Mouse (Mus musculus) neural tube, embryonic 15.5 days (tissue): Measurements from ENCODE around the gene Pramef12. TPM values are rescaled to one million over a fixed set of nuclear protein-coding genes. Genes with fewer than 3 reads are reported as not detected.
"Not testable (repeated sequence)": the region's sequence is repeated elsewhere in the genome, so short reads cannot be mapped to it uniquely, and the experiment has no call there.

Experiments
- ATAC-seq: fragments of 200-750 bp; cut with Nextera tagmentation; 2 replicates; pipeline ENCODE4 v1.8.0; 2017; ENCODE audit warnings: mild to moderate bottlenecking, moderate TSS enrichment, moderate library complexity; ENCODE audit not compliant: low FRiP score
- H3K27ac ChIP-seq: fragments of 300-500 bp; sonication (generic); replicated peaks from 2 replicates; pipeline ENCODE4 v1.5.1; 2015; ENCODE audit warnings: mild to moderate bottlenecking, inconsistent platforms
- H3K27me3 ChIP-seq: fragments of 300-500 bp; sonication (generic); replicated peaks from 2 replicates; pipeline ENCODE4 v1.6.1; 2015; ENCODE audit warnings: inconsistent platforms
- H3K36me3 ChIP-seq: fragments of 300-500 bp; sonication (generic); 2 replicates; pipeline ENCODE4 v1.6.1; 2015; ENCODE audit warnings: inconsistent platforms
- H3K4me1 ChIP-seq: fragments of 300-500 bp; sonication (generic); 2 replicates; pipeline ENCODE4 v1.6.1; 2015; ENCODE audit warnings: inconsistent platforms
- H3K4me2 ChIP-seq: fragments of 300-500 bp; sonication (generic); 2 replicates; pipeline ENCODE4 v1.6.1; 2015; ENCODE audit warnings: inconsistent platforms, mild to moderate bottlenecking, moderate library complexity
- H3K4me3 ChIP-seq: fragments of 300-500 bp; sonication (generic); replicated peaks from 2 replicates; pipeline ENCODE4 v1.5.1; 2015; ENCODE audit warnings: mild to moderate bottlenecking, inconsistent platforms
- H3K9ac ChIP-seq: fragments of 300-500 bp; sonication (generic); replicated peaks from 2 replicates; pipeline ENCODE4 v1.6.1; 2015; ENCODE audit warnings: mild to moderate bottlenecking, inconsistent platforms
- H3K9me3 ChIP-seq: fragments of 300-500 bp; sonication (generic); replicated peaks from 2 replicates; pipeline ENCODE4 v1.6.1; 2016; ENCODE audit warnings: inconsistent platforms
- WGBS: fragments of 180-500 bp; shearing (Covaris S2); methylation state at CpG from one replicate; pipeline ENCODE4 v1.1.7; 2015; ENCODE audit warnings: mixed read lengths; 5-methylcytosine and 5-hydroxymethylcytosine counted together
- polyA plus RNA-seq: library from polyadenylated mRNA; unstranded; fragments of >200 nt; fragmentation: Nextera tagmentation; extraction: Ambion mirVana; gene quantifications from 2 replicates; pipeline ENCODE4 v1.2.1, GENCODE M21; 2015

Gene Pramef12
- polyA plus RNA-seq, 1 experiment from 2014 or later = not detected

- no peak overlapping the region for H3K9ac ChIP-seq
- no peaks in the 10 kb centered on the region for H3K9me3 ChIP-seq
- WGBS = 9% methylated on average over 17 of the region's 17 CpGs
- no peak for ATAC-seq
- no peaks in the 10 kb centered on the region for H3K27me3 ChIP-seq
- H3K36me3 ChIP-seq = no peaks in the 10 kb centered on the region
- no peaks in the 10 kb centered on the region for H3K4me1 ChIP-seq
- H3K4me2 ChIP-seq = peak overlapping the region; percentile 48
- H3K27ac ChIP-seq = no peak overlapping the region
- peak overlapping the region; percentile 11; the same call in 1 of the 2 replicates for H3K4me3 ChIP-seq
Observed at GRCm38 (mm10) chr4:144404456-144405086, 3.7 kb downstream of the Pramef12 start.

GRCm38 (mm10) chr4:144402712-144403111 lies 5.6 kb downstream of the Pramef12 start:
- H3K9ac ChIP-seq = no peak overlapping the region
- WGBS = 83% methylated on average over 4 of the region's 4 CpGs
- ATAC-seq = no peak
- H3K9me3 ChIP-seq = no peaks in the 10 kb centered on the region
- no peaks in the 10 kb centered on the region for H3K27me3 ChIP-seq
- H3K4me2 ChIP-seq = no peak overlapping the region
- no peaks in the 10 kb centered on the region for H3K4me1 ChIP-seq
- H3K27ac ChIP-seq = no peak overlapping the region
- H3K36me3 ChIP-seq = no peaks in the 10 kb centered on the region
- H3K4me3 ChIP-seq = no peak overlapping the region

GRCm38 (mm10) chr4:144396316-144396715 lies 11.9 kb downstream of the Pramef12 start:
- no peaks in the 10 kb centered on the region for H3K36me3 ChIP-seq
- WGBS = 26% methylated on average over 3 of the region's 3 CpGs

GRCm38 (mm10) chr4:144377911-144378310 lies 30.4 kb downstream of the Pramef12 start, which contains the start of gene Pramef20:
Pramef20 (minus strand) TSS chr4:144377933.
- Histone ChIP-seq H3K4me1 (no peaks in the 10 kb centered on the region), H3K9ac (no peak within 1 kb of the TSS), H3K9me3 (0 out of 2 replicates have a peak, but pooled peaks cover 5% of the 10 kb centered on the region), H3K27me3 (no peaks in the 10 kb centered on the region), H3K36me3 (no peaks in the 10 kb centered on the region), H3K4me3 (no peak within 1 kb of the TSS), H3K4me2 (no peak within 1 kb of the TSS), H3K27ac (no peak within 1 kb of the TSS)
- 56% methylated on average over 2 of the region's 2 CpGs for WGBS
- ATAC-seq = no peak

More at GRCm38 (mm10) chr4:144396316-144396715, 11.9 kb downstream of the Pramef12 start:
- H3K4me2 ChIP-seq = no peak overlapping the region
- H3K27me3 ChIP-seq = no peaks in the 10 kb centered on the region
- no peak overlapping the region for H3K4me3 ChIP-seq
- ATAC-seq = no peak
- H3K4me1 ChIP-seq = no peaks in the 10 kb centered on the region
- no peak overlapping the region for H3K9ac ChIP-seq
- no peak overlapping the region for H3K27ac ChIP-seq
- peaks cover 18% of the 10 kb centered on the region; the same call in 1 of the 2 replicates for H3K9me3 ChIP-seq

- WGBS = 88% methylated on average over 3 of the region's 3 CpGs
Observed at GRCm38 (mm10) chr4:144357642-144358041, 50.6 kb downstream of the Pramef12 start, which contains the start of gene Gm13119. Gm13119 (plus strand) TSS chr4:144357942.

More at GRCm38 (mm10) chr4:144357642-144358041, 50.6 kb downstream of the Pramef12 start, which contains the start of gene Gm13119:
- not testable (repeated sequence) for H3K4me3 ChIP-seq, ATAC-seq, H3K27ac ChIP-seq, H3K9ac ChIP-seq, H3K27me3 ChIP-seq, H3K4me2 ChIP-seq, H3K36me3 ChIP-seq, H3K4me1 ChIP-seq, H3K9me3 ChIP-seq

Other genes with a start within 250 kb of the Pramef12 start
- not detected in 2 replicates for gene Oog3, start 245.8 kb downstream of the Pramef12 start, polyA plus RNA-seq
- not detected in 2 replicates for gene Oog2, start 217.7 kb downstream of the Pramef12 start, polyA plus RNA-seq
- gene C87977, start 195.1 kb downstream of the Pramef12 start, polyA plus RNA-seq = not detected in 2 replicates
- gene Pramel5, start 128.0 kb downstream of the Pramef12 start, polyA plus RNA-seq = not detected in 2 replicates
- not detected in 2 replicates for gene Gm13128, start 78.2 kb downstream of the Pramef12 start, polyA plus RNA-seq
- gene Gm13119, start 50.5 kb downstream of the Pramef12 start, polyA plus RNA-seq = not detected in 2 replicates
- gene Pramef20, start 30.5 kb downstream of the Pramef12 start, polyA plus RNA-seq = not detected in 2 replicates
- gene 1700012P22Rik, start 30.3 kb upstream of the Pramef12 start, polyA plus RNA-seq = not detected in 2 replicates
- gene Gm9944, start 44.9 kb upstream of the Pramef12 start, polyA plus RNA-seq = not detected in 2 replicates
- gene Aadacl3, start 55.3 kb upstream of the Pramef12 start, polyA plus RNA-seq = not detected in 2 replicates
- not detected in 2 replicates for gene 9430007A20Rik, start 111.4 kb upstream of the Pramef12 start, polyA plus RNA-seq
- not detected in 2 replicates for gene Gm13124, start 156.7 kb upstream of the Pramef12 start, polyA plus RNA-seq
- not detected in 2 replicates for gene Aadacl4, start 205.2 kb upstream of the Pramef12 start, polyA plus RNA-seq